ENCODE assay signal across 17 mouse cellular contexts in genomic region chr16:17040716-17041115, GRCm38 (mm10). TPM values are rescaled to one million over a fixed set of nuclear protein-coding genes. Genes with fewer than 3 reads are reported as not detected.
DNase-seq lines count a peak whose midpoint lies in the region; TF ChIP-seq lines count a peak whose summit lies in the region.
"Had no signal": no experiment of that assay in that cellular context is flagged by ENCODE, and none has a peak within 500 bp of the region (broad histone marks: within the 10 kb centered on the region; RNA-seq: fewer than 3 reads in every experiment).

No protein-coding gene starts in this region.

- no peaks in the 10 kb centered on the region for H3K27me3 ChIP-seq in heart, embryonic 10.5 days (ENCODE audit: insufficient read depth, poor library complexity, severe bottlenecking)
- no peaks in the 10 kb centered on the region for H3K27me3 ChIP-seq in heart, adult 2 months (ENCODE audit: control insufficient read depth, insufficient read depth, low read length)
- H3K27me3 ChIP-seq: CH12.LX, Patski had no signal

- H3K9me3 ChIP-seq in heart, embryonic 10.5 days = no peaks in the 10 kb centered on the region
- H3K9me3 ChIP-seq: G1E had no signal

- WGBS in heart, embryonic 10.5 days = 94% methylated on average over 3 of the region's 3 CpGs
- WGBS in heart, adult 2 months = 92% methylated on average over 3 of the region's 3 CpGs

- H3K9ac ChIP-seq in heart, adult 2 months (ENCODE audit: low read depth, low read length) = no peak overlapping the region

- DNase-seq in heart, adult 11 months = peak; percentile 55
- DNase-seq in heart, adult 8-10 months (ENCODE audit: low spot score) = no peak
- peak; percentile 56 for DNase-seq in heart, embryonic 10.5 days (ENCODE audit: low spot score)
- DNase-seq in heart, adult 2 months = no peak
- DNase-seq: adrenal gland, adult 2 months; adrenal gland, adult 8-10 months; adrenal gland, postnatal 10 days; adrenal gland, postnatal 14 days; adrenal gland, postnatal 25 days; adrenal gland, postnatal 36 days; B cell, adult 2 months; cerebellum, adult 11 months; cerebellum, adult 11-12 months; cerebellum, adult 18-20 months had no signal

- TF ChIP-seq EP300 in heart, adult 2 months (IDR thresholded peaks at IDR 0.05; ENCODE audit: insufficient read depth, low read depth, low read length) = no peak

- H3K79me2 ChIP-seq in heart, adult 2 months (replicated peaks; ENCODE audit: control insufficient read depth, insufficient read depth, low read length) = no peaks in the 10 kb centered on the region

- H3K4me1 ChIP-seq in heart, embryonic 10.5 days = no peaks in the 10 kb centered on the region
- no peaks in the 10 kb centered on the region; the same call in 1 of the 2 replicates for H3K4me1 ChIP-seq in heart, adult 2 months (ENCODE audit: control insufficient read depth, insufficient read depth, low read length)

- H3K27ac ChIP-seq in heart, embryonic 10.5 days = no peak overlapping the region
- no peak overlapping the region for H3K27ac ChIP-seq in heart, adult 2 months

- no peak for TF ChIP-seq CTCF in heart, adult 2 months (IDR thresholded peaks at IDR 0.05)

- H3K36me3 ChIP-seq in heart, embryonic 10.5 days = peaks cover 98% of the 10 kb centered on the region
- peaks cover 12% of the 10 kb centered on the region for H3K36me3 ChIP-seq in heart, adult 2 months (ENCODE audit: control insufficient read depth, insufficient read depth, low read length)

- intact Hi-C loops in heart, adult 2 months (cut with DNase I) = no loop called here

- H3K4me3 ChIP-seq in heart, embryonic 10.5 days = no peak overlapping the region
- H3K4me3 ChIP-seq in heart, adult 2 months = no peak overlapping the region

- no peak for TF ChIP-seq POLR2A in heart, adult 2 months (IDR thresholded peaks at IDR 0.05; ENCODE audit: insufficient read depth, low read depth, low read length)

RNA-seq across cellular contexts. Expression of gene Ypel1, which starts 28.8 kb away (rescaled TPM):
- total RNA-seq in heart, adult 8-10 months (2022) = 1 to 10 TPM; 1.7 to 3.1 (median 2.1) TPM
- 16.6 and 27.6 TPM in 2 replicates for polyA plus RNA-seq in heart, embryonic 10.5 days (2016; fragmentation: Nextera tagmentation; extraction: Ambion mirVana)
- 1 to 10 TPM in 1 of 2 experiments, under 1 TPM in 1; 0.99 to 1.2 TPM for total RNA-seq in heart, adult 2 months (2021)
- polyA plus RNA-seq in heart, adult 2 months (2012; rRNA removed) = 0.53 and 1.3 TPM in 2 replicates

RNA-seq across cellular contexts. Expression of gene Mapk1, which starts 57.5 kb away (rescaled TPM):
- total RNA-seq in heart, adult 8-10 months (2022) = 100 to 1,000 TPM; 104 to 111 (median 104) TPM
- 127 and 153 TPM in 2 replicates for polyA plus RNA-seq in heart, embryonic 10.5 days (2016; fragmentation: Nextera tagmentation; extraction: Ambion mirVana)
- total RNA-seq in heart, adult 2 months (2021) = 100 to 1,000 TPM; 103 to 115 TPM
- polyA plus RNA-seq in heart, adult 2 months (2012; rRNA removed) = 56.2 and 104 TPM in 2 replicates

Comparison
In these comparisons a context has a peak if more than half of its experiments do, and no peak if none do; other contexts are left out.
1. DNase-seq: peak in heart, adult 11 months (single experiment) and heart, embryonic 10.5 days (single experiment); none in heart, adult 8-10 months (single experiment) and heart, adult 2 months (0 of 2).